9 mouse cellular contexts compared by ENCODE assay signal in the genomic region with DNA sequence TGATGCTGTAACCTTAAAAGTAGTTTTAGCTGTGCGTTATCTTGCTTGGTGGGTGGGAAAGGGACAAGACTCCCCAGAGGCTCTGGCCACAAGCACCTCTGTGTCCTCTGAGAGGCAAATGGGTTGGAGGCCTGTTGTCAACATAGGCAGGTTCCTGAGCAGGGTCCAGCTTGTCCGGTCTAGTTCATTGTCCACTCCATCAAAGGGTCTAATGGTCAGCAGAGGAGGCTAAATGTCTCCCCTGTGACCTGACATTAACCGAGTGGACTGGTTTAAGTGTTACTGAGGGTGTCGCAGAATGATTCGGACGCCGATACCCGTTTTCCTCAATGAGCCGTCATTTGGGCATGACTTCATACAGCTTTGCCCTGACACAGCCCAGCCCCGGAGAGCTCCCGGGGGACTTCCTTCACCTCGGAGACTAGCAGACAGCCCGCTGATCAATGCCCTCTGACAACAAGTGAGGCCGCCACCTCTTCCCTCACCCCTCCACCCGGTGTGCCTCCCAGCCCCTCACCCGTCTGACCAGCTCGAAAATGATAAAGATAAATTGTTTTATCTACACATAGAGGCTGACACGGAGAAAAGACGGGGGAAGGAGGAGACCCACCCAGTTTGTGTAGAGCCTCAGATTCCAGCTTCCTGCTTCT.
DNase-seq lines count a peak whose midpoint lies in the region; ATAC-seq and TF ChIP-seq lines count a peak whose summit lies in the region.
"Had no signal": no experiment of that assay in that cellular context is flagged by ENCODE, and none has a peak within 500 bp of the region (broad histone marks: within the 10 kb centered on the region; RNA-seq: fewer than 3 reads in every experiment).

No protein-coding gene starts in this region.

- 19% methylated on average over 19 of the region's 19 CpGs for WGBS in kidney, adult 2 months
- WGBS in embryonic facial prominence, embryonic 15.5 days, result 31% methylated on average over 19 of the region's 19 CpGs
- WGBS in limb, embryonic 10.5 days, result 21% methylated on average over 19 of the region's 19 CpGs

- H3K4me2 ChIP-seq in embryonic facial prominence, embryonic 15.5 days (replicated peaks), result peak overlapping the region; percentile 36
- H3K4me2 ChIP-seq: liver, embryonic 15.5 days had no signal

- no peak for ATAC-seq in embryonic facial prominence, embryonic 15.5 days (ENCODE audit: insufficient number of reproducible peaks, low FRiP score, low TSS enrichment, low read depth)
- no peak for ATAC-seq in activated CD4-positive, CD25-positive, alpha-beta regulatory T cell, adult 4 months

- H3K27ac ChIP-seq in kidney, adult 2 months (ENCODE audit: insufficient read depth, low read depth, low read length), result no peak overlapping the region
- H3K27ac ChIP-seq in embryonic facial prominence, embryonic 15.5 days (replicated peaks), result 0 out of 2 replicates have a peak overlapping the region, but pooled peaks have one; percentile 7
- peak overlapping the region; percentile 32; the same call in 1 of the 2 replicates for H3K27ac ChIP-seq in limb, embryonic 10.5 days
- H3K27ac ChIP-seq: liver, embryonic 15.5 days had no signal

- no peaks in the 10 kb centered on the region for H3K4me1 ChIP-seq in kidney, adult 2 months (ENCODE audit: control insufficient read depth, insufficient read depth, low read length)
- 0 out of 2 replicates have a peak, but pooled peaks cover 14% of the 10 kb centered on the region for H3K4me1 ChIP-seq in embryonic facial prominence, embryonic 15.5 days
- H3K4me1 ChIP-seq in limb, embryonic 10.5 days, result peaks cover 32% of the 10 kb centered on the region
- H3K4me1 ChIP-seq: liver, embryonic 15.5 days had no signal

- H3K9ac ChIP-seq in embryonic facial prominence, embryonic 15.5 days, result no peak overlapping the region
- H3K9ac ChIP-seq: liver, embryonic 15.5 days had no signal

- no peak for TF ChIP-seq POLR2A in kidney, adult 2 months (IDR thresholded peaks at IDR 0.05; ENCODE audit: low read depth, low read length)

- H3K36me3 ChIP-seq in kidney, adult 2 months (ENCODE audit: control insufficient read depth, insufficient read depth, low read length), result no peaks in the 10 kb centered on the region
- no peaks in the 10 kb centered on the region for H3K36me3 ChIP-seq in embryonic facial prominence, embryonic 15.5 days
- no peaks in the 10 kb centered on the region for H3K36me3 ChIP-seq in limb, embryonic 10.5 days
- H3K36me3 ChIP-seq: liver, embryonic 15.5 days had no signal

- H3K4me3 ChIP-seq in kidney, adult 2 months (ENCODE audit: insufficient read depth, low read depth, low read length), result no peak overlapping the region
- H3K4me3 ChIP-seq in embryonic facial prominence, embryonic 15.5 days (replicated peaks), result no peak overlapping the region
- H3K4me3 ChIP-seq in limb, embryonic 10.5 days, result peak overlapping the region; percentile 28
- H3K4me3 ChIP-seq: liver, embryonic 15.5 days had no signal

- DNase-seq in kidney, postnatal 4 days, result peak; percentile 11 to 30
- DNase-seq in kidney, adult 2 months, result no peak
- peak; percentile 52 for DNase-seq in limb, embryonic 10.5 days (ENCODE audit: low spot score)
- peak; percentile 61 for DNase-seq in retina, embryonic 14.5 days (ENCODE audit: low spot score)
- DNase-seq in cerebellum, adult 8-10 months, result no peak
- DNase-seq: right cerebral cortex, adult 18-20 months had no signal

- H3K9me3 ChIP-seq in embryonic facial prominence, embryonic 15.5 days (replicated peaks), result no peaks in the 10 kb centered on the region
- no peaks in the 10 kb centered on the region for H3K9me3 ChIP-seq in limb, embryonic 10.5 days (replicated peaks)
- H3K9me3 ChIP-seq: liver, embryonic 15.5 days had no signal

- TF ChIP-seq CTCF in kidney, adult 2 months (conservative IDR thresholded peaks at IDR 0.05; ENCODE audit: insufficient read depth, insufficient read length, low read depth, low read length), result no peak

- H3K27me3 ChIP-seq in kidney, adult 2 months (replicated peaks; ENCODE audit: control insufficient read depth, insufficient read depth, low read length), result 0 out of 2 replicates have a peak, but pooled peaks cover 1% of the 10 kb centered on the region
- H3K27me3 ChIP-seq in embryonic facial prominence, embryonic 15.5 days, result peaks cover 9% of the 10 kb centered on the region
- no peaks in the 10 kb centered on the region for H3K27me3 ChIP-seq in limb, embryonic 10.5 days (ENCODE audit: low read depth, poor library complexity, severe bottlenecking)

Comparison
In these comparisons a context has a peak if more than half of its experiments do, and no peak if none do; other contexts are left out.
1. DNase-seq: peak in kidney, postnatal 4 days (2 of 2), limb, embryonic 10.5 days (single experiment) and retina, embryonic 14.5 days (single experiment); none in kidney, adult 2 months (single experiment) and cerebellum, adult 8-10 months (single experiment).